Mouse (Mus musculus) adrenal gland, postnatal 0 days (tissue): ENCODE data around the gene Cenpv. TPM values are rescaled to one million over a fixed set of nuclear protein-coding genes. Genes with fewer than 3 reads are reported as not detected.

ENCODE experiments used
- polyA plus RNA-seq: library from polyadenylated mRNA; unstranded; fragments of >200 nt; fragmentation: Nextera tagmentation; extraction: Ambion mirVana; gene quantifications from 2 replicates; pipeline ENCODE4 v1.2.1, GENCODE M21; 2015

The Cenpv gene
- polyA plus RNA-seq, result 34.5 and 40.8 TPM in 2 replicates

DNA sequence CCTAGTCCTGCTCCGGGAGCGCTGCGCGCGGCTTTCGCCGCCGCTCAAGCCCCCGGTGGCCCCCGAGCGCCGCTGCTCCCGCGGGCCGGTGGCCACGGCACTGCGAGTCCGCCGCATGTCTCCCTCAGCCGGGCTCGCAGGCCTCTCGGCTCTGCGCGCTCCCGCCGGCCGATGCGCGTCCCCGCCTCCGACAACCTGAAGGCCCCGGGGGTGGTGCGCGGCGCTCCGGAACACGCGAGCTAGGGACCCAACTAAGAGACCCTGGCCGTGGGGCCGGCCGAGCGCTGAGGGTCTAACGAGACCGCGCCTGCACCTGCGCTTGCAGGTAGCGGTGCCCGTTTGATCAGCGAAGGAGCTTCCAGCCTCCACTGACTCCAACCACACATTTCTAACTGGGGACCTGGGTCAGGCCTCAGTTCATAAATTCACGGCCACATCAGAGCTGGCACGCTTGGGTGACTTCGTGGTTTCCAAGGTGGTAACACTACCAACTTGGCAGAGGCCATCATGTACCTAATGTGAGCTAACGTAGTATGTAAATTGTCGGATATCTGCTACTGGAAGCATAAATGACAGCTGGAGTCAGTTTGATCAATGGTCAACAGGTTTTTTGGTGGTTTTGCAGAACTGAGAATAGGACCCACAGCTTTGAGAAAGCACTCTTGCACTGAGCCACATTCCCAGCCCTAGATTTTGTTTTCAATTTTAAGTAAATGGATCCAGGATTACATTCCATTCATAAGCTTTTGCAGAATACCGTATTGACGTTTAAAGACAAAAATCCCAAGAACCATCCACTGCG is at the start of gene Cenpv:
TSS of gene Cenpv (minus strand) at position 173 of the 802 bp plus-strand sequence.

DNA sequence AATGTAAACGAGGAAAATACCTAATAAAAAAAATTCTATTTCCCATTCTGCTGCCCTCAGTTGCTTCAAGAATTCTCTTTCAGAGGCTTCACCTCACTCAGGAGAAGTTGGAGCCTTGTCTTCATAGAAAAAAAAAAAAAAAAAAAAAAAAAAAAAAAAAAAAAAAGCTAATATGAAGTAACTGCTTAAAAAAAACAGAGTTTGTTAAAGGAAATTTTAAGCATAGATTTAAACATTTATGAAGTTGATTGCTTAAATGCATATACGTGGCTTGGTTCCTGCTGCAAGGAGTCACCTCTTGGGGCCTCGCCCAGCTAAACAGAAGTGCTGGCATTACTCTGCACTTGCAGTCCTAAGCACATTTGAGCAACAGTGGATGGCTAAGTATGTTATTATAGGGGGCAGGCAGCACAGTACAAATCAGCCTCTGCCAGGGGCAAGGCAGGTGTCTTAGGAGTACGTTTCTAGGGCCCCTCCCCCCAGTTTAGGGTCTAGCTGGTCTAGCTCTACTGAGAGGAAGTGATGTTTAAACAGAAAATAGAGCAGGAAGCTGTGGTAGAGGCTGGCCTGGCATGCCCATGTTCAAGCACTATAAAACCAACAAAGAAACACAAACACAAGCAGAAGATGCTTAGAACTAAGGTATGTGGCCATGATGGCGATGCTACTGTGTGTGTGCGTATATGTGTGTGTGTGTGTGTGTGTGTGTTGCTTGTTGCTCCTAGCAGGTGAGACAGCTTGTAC is 35.1 kb upstream of the Cenpv start, which contains the start of gene Trpv2:
TSS of gene Trpv2 (plus strand) at position 528 of the 744 bp plus-strand sequence.

DNA sequence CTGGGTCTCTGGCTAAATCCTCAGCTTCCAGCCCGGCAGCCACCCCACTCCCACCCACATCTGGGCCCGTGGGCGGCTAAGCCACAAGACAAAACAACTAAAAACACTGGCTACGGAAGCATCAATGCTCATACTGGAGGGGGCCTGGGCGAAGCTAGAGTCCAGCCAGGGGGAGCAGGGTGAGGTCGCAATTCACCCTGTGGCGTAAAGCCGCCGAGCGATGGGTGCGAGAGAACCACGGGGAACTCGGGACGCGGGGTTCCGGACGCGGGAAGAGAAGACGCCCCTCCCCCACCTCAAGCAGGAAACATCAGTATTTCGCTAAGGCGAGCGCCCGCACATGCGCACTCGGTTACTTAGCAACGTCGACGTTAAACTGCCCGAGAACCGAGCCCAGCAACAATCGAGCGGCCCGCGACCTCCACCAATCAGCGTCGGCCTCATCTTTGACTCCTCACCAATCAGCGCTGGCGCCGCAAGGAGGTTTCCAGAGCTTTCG is 11.7 kb upstream of the Cenpv start, which contains the start of gene Ubb:
TSS of gene Ubb (plus strand) at position 445 of the 499 bp plus-strand sequence.

Other genes starting within 250 kb of the Cenpv start
- gene Pigl, start 80.8 kb downstream of the Cenpv start, polyA plus RNA-seq, result 4.5 and 7.2 TPM in 2 replicates
- 81.6 and 119 TPM in 2 replicates for gene Ncor1, start 80.7 kb downstream of the Cenpv start, polyA plus RNA-seq
- gene Ubb, start 11.9 kb upstream of the Cenpv start, polyA plus RNA-seq, result 3,210 and 3,227 TPM in 2 replicates
- 4.6 and 7.4 TPM in 2 replicates for gene Trpv2, start 35.2 kb upstream of the Cenpv start, polyA plus RNA-seq
- 21.6 and 33.8 TPM in 2 replicates for gene Lrrc75a, start 109.3 kb upstream of the Cenpv start, polyA plus RNA-seq
- 52.9 and 78.6 TPM in 2 replicates for gene Mmgt2, start 109.4 kb upstream of the Cenpv start, polyA plus RNA-seq
- gene Zfp287, start 192.6 kb upstream of the Cenpv start, polyA plus RNA-seq, result 5.1 and 5.4 TPM in 2 replicates
- not detected in 2 replicates for gene Gm10428, start 213.8 kb upstream of the Cenpv start, polyA plus RNA-seq